Mouse (Mus musculus) frontal cortex, adult 2 months (tissue): ENCODE data around the gene Dnajc9. TPM values are rescaled to one million over a fixed set of nuclear protein-coding genes. Genes with fewer than 3 reads are reported as not detected.

ENCODE experiments used
- DNase-seq, 2 experiments: peaks; one replicate each; pipeline ENCODE4 v3.0.0; 2022; ENCODE audit warnings: low spot score in 1 of 2; ENCODE audit errors: extremely low spot score in 1 of 2
- polyA plus RNA-seq: library from polyadenylated mRNA; depleted of rRNA; stranded (reverse); fragments of >200 nt; gene quantifications from 2 replicates; pipeline ENCODE4 v1.2.3, GENCODE M21; 2012; rRNA removed

Gene Dnajc9
- 52.2 and 52.7 TPM in 2 replicates for polyA plus RNA-seq

GRCm38 (mm10) chr14:20388441-20389129, at the start of gene Dnajc9:
Gene Dnajc9 (minus strand): TSS chr14:20388910.
- peak; percentile 85 to 96 for DNase-seq

- no peak for DNase-seq
Observed at GRCm38 (mm10) chr14:20436976-20437375, 48.3 kb upstream of the Dnajc9 start.

- DNase-seq, result no peak
Observed at GRCm38 (mm10) chr14:20432420-20432819, 43.7 kb upstream of the Dnajc9 start.

GRCm38 (mm10) chr14:20431726-20432125, 43.0 kb upstream of the Dnajc9 start:
- no peak for DNase-seq

GRCm38 (mm10) chr14:20429833-20430232, 41.1 kb upstream of the Dnajc9 start:
- no peak for DNase-seq

- DNase-seq, result no peak
Observed at GRCm38 (mm10) chr14:20428593-20428992, 39.9 kb upstream of the Dnajc9 start.

- no peak for DNase-seq
Observed at GRCm38 (mm10) chr14:20423046-20423445, 34.3 kb upstream of the Dnajc9 start.

DNA sequence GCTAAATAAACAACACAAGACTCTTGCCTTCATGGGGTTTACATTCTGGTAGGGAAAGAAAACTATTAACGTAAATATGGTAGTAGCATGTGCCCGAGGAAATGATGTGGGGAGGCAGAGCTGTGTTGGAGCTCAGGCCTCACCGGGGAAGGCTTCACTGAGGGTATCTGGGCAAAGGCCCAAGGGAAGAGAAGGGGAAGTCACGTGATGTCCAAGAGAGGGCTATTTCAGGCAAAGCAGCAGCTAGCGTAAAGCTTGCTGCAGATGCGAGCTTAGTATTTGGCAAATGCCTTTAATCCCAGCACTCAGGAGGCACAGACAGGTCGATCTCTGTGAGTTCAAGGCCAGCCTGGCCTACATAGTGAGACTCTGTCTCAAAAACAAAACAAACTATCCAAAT, 33.5 kb upstream of the Dnajc9 start:
- DNase-seq, result no peak

GRCm38 (mm10) chr14:20400071-20400470, 11.4 kb upstream of the Dnajc9 start:
- peak in 1 of 2 experiments; percentile 66 for DNase-seq

GRCm38 (mm10) chr14:20398864-20399263, 10.2 kb upstream of the Dnajc9 start:
- peak in 1 of 2 experiments; percentile 43 for DNase-seq

DNA sequence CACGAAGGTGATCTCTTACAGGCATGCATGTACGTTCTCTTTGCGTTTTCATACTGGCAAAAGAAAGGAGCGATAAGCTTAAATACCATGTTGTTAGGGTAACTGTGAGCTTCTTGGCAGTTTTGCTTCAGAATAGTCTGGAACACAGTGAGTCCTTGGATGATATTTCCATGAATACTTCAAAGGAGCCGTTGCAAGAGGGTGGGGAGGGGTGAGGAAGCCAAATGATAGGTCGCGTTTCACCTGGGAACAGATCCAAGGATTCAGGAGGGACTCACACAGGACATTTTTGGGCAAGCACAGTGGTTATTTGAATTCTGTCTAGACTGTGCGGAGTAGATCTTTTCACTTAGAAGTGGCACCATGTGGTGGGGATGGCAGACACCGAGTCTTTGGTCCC, 8.5 kb upstream of the Dnajc9 start:
- DNase-seq, result no peak

- DNase-seq, result peak; percentile 89 to 95
Observed at GRCm38 (mm10) chr14:20393205-20393913, 4.6 kb upstream of the Dnajc9 start, which contains the start of gene Mrps16. Gene Mrps16 (minus strand): TSS chr14:20393634.

DNA sequence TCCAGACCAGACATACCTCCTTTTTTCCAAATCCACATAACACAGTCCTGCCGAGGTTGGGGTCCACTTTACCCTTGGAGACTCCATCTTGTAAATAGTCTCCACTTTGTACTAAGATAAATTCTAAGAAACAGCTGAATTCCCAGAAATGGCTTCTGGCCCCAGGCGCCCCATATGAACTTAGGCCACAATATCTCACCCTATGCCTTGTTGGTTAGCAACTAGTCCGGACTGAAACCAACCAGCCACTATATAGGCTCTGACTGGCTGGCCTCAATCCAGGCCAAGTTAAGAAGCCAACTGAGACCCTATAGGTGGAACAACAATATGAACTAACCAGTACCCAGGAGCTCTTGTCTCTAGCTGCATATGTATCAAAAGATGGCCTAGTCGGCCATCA, 3.6 kb upstream of the Dnajc9 start:
- DNase-seq, result no peak

GRCm38 (mm10) chr14:20389446-20390079, 853 bp upstream of the Dnajc9 start:
- no peak for DNase-seq

DNA sequence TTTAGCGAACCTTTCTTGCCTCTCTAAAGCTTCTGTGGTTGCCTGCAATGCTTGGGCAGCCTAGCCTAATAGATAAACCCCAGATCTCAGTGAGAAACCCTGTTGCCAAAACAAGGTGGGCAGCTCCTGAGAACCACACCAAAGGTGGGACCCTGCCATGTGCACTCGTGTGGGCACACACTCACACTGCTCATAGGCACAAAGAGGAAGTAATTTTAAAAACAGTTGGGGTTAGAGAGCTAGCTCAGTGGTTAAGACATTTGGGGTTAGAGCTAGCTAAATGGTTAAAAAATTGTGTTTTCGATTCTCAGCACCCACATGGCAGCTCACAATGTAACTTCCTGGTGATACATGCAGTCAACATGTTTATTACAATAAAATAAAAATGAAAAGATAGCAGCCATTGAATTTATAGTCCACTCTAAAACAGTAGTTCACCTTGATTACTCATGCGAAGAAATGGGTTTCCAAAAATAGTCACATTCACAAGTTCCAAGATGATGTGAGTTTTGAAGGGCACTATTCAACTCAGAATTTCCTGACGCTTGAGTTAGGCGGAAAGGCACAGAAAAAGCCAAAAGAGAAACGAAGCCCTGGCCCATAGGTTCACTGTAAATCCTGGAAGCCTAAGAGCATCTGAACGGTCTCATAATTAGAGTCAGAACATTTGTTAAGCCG, 8.8 kb downstream of the Dnajc9 start:
- no peak for DNase-seq

- DNase-seq, result no peak
Observed at GRCm38 (mm10) chr14:20379087-20379640, 9.5 kb downstream of the Dnajc9 start.

GRCm38 (mm10) chr14:20378313-20379061, 10.2 kb downstream of the Dnajc9 start:
- no peak for DNase-seq

DNA sequence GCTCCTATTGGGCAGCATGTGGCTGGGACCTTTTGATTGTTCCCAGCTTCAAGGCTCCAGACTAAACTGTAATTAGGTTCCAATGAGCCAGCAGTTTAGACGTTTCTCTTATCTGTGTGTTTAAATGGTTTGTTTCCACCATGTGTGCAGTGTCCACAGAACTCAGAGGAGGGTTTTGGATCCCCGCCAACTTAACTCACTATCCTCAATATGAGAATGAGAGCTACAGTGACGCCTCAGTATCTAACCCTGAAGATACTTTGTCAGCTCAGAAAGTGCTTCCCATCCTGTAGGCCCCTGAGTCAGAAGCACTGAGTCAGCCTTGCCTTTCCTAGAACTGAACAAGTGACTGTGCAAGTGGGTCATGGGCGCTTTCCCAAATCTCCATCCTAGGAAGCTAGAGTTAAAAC, 11.6 kb downstream of the Dnajc9 start:
- DNase-seq, result peak in 1 of 2 experiments; percentile 38

- DNase-seq, result no peak
Observed at GRCm38 (mm10) chr14:20371854-20372253, 16.9 kb downstream of the Dnajc9 start.

GRCm38 (mm10) chr14:20370798-20371197, 17.9 kb downstream of the Dnajc9 start:
- no peak for DNase-seq
